19 mouse cellular contexts compared by ENCODE assay signal in genomic region chr12:83528665-83529064, GRCm38 (mm10).
"Had no signal": no experiment of that assay in that cellular context is flagged by ENCODE, and none has a peak within 500 bp of the region (broad histone marks: within the 10 kb centered on the region; RNA-seq: fewer than 3 reads in every experiment).

No protein-coding gene starts in this region.

- DNase-seq: liver, postnatal 0 days; lung, adult 2 months; lung, postnatal 14 days; lung, postnatal 4 days; midbrain, embryonic 14.5 days; retina, postnatal 1 day; right cerebral cortex, adult 18-20 months; right cerebral cortex, postnatal 25 days; right cerebral cortex, postnatal 4 days; spleen, adult 18-20 months; thymus, adult 18-20 months; thymus, postnatal 14 days; thymus, postnatal 36 days had no signal

- H3K27me3 ChIP-seq: lung, embryonic 15.5 days; midbrain, embryonic 12.5 days; neural tube, embryonic 13.5 days; neural tube, embryonic 15.5 days had no signal

- H3K4me1 ChIP-seq: lung, embryonic 15.5 days; midbrain, embryonic 12.5 days; neural tube, embryonic 15.5 days had no signal

- H3K4me3 ChIP-seq: lung, embryonic 15.5 days; midbrain, embryonic 10.5 days; midbrain, embryonic 12.5 days; myocyte; neural tube, embryonic 13.5 days; neural tube, embryonic 15.5 days had no signal

- H3K9me3 ChIP-seq: lung, embryonic 15.5 days; midbrain, embryonic 10.5 days; midbrain, embryonic 12.5 days; neural tube, embryonic 13.5 days; neural tube, embryonic 15.5 days had no signal

- H3K9ac ChIP-seq: liver, postnatal 0 days; lung, embryonic 15.5 days; midbrain, embryonic 12.5 days; neural tube, embryonic 13.5 days; neural tube, embryonic 15.5 days had no signal

- H3K27ac ChIP-seq: lung, embryonic 15.5 days; midbrain, embryonic 10.5 days; midbrain, embryonic 12.5 days; neural tube, embryonic 13.5 days; neural tube, embryonic 15.5 days had no signal
